Mouse (Mus musculus): Measurements from ENCODE around the gene Tfam.

DNA sequence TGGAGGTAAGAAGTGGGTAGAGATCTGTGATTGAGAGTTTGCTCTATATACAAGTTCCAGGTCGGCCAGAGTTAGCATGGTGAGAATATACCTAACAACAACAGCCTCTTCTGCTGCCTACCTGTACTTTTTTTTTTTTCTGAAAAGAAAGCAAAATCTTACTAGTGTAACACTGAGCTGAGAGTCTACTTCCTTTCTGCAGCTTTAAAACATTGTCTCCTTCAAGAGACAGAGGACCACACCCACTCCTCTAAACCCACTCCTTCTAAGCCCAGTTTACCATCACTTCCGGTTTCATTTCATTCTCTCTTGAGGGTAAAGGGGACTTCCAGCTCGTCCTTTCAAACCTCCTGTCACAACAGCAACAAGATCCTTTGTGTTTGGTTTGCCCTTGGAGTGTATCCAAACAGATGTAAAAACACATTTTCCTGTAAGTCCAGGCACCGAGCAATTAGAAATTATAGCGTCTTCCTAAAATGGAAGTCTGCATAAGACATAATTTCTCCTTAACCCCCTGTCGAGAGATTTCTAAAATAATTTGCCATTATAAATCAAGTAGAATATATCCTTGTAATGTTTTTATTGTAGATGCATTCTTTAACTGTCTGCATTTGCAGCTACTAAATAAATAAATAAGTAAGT lies 1.5 kb upstream of the Tfam start:
- TF ChIP-seq POLR2A (IDR thresholded peaks at IDR 0.05; ENCODE audit: control insufficient read depth, low read depth, low read length) (no peak), CTCF (IDR thresholded peaks at IDR 0.05; ENCODE audit: control insufficient read depth, insufficient read depth, insufficient replicate concordance, low read depth, low read length) (no peak)
